Mouse (Mus musculus) hindbrain, postnatal 0 days (tissue): ENCODE measurements around the gene Mon1a. TPM values are rescaled to one million over a fixed set of nuclear protein-coding genes. Genes with fewer than 3 reads are reported as not detected.

Source experiments
- ATAC-seq: fragments of 200-750 bp; cut with Nextera tagmentation; 2 replicates; pipeline ENCODE4 v1.8.0; 2017; ENCODE audit warnings: mild to moderate bottlenecking, moderate TSS enrichment, moderate library complexity
- DNase-seq: peaks from one replicate; pipeline ENCODE4 v3.0.0-alpha.2; 2015; ENCODE audit warnings: low spot score
- H3K27ac ChIP-seq: fragments of 300-500 bp; sonication (generic); 2 replicates; pipeline ENCODE4 v1.5.1; 2014; ENCODE audit warnings: mild to moderate bottlenecking
- H3K27me3 ChIP-seq: fragments of 300-500 bp; sonication (generic); 2 replicates; pipeline ENCODE4 v1.6.1; 2014; ENCODE audit warnings: low read length, mixed read lengths; ENCODE audit not compliant: insufficient read depth
- H3K36me3 ChIP-seq: fragments of 300-500 bp; sonication (generic); 2 replicates; pipeline ENCODE4 v1.6.1; 2014; ENCODE audit warnings: low read length, mixed read lengths; ENCODE audit not compliant: insufficient read depth
- H3K4me1 ChIP-seq: fragments of 300-500 bp; sonication (generic); 2 replicates; pipeline ENCODE4 v1.6.1; 2014; ENCODE audit warnings: antibody characterized with exemption, low read length, mixed read lengths; ENCODE audit not compliant: insufficient read depth
- H3K4me2 ChIP-seq: fragments of 300-500 bp; sonication (generic); 2 replicates; pipeline ENCODE4 v1.6.1; 2014; ENCODE audit warnings: low read depth, mild to moderate bottlenecking, low read length, moderate library complexity, mixed read lengths
- H3K4me3 ChIP-seq: fragments of 300-500 bp; sonication (generic); 2 replicates; pipeline ENCODE4 v1.5.1; 2014; ENCODE audit warnings: low read length
- H3K9ac ChIP-seq: fragments of 300-500 bp; sonication (generic); replicated peaks from 2 replicates; pipeline ENCODE4 v1.6.1; 2014; ENCODE audit warnings: mild to moderate bottlenecking, low read length, moderate library complexity, mixed read lengths
- H3K9me3 ChIP-seq: fragments of 300-500 bp; sonication (generic); 2 replicates; pipeline ENCODE4 v1.6.1; 2016; ENCODE audit warnings: low read length, mixed read lengths
- CTCF ChIP-seq: IDR thresholded peaks from 2 replicates; pipeline ENCODE4 v1.5.1; 2016; ENCODE audit warnings: antibody characterized with exemption, control low read depth, low read depth
- WGBS: fragments of 180-500 bp; shearing (Covaris S2); extraction: QIAGEN DNeasy Blood & Tissue Kit; methylation state at CpG from one replicate; pipeline ENCODE4 v1.1.7; 2014; 5-methylcytosine and 5-hydroxymethylcytosine counted together
- polyA plus RNA-seq: library from polyadenylated mRNA; unstranded; fragments of >200 nt; fragmentation: Nextera tagmentation; extraction: Ambion mirVana; gene quantifications from 2 replicates; pipeline ENCODE4 v1.2.1, GENCODE M21; 2015
- total RNA-seq: library from RNA; depleted of rRNA; stranded (reverse); fragments of >200 nt; gene quantifications from 2 replicates; pipeline ENCODE4 v1.2.3, GENCODE M21; 2014; rRNA removed

The Mon1a gene
- total RNA-seq (21.9 and 28.2 TPM in 2 replicates), polyA plus RNA-seq (13.2 and 13.8 TPM in 2 replicates)

DNA sequence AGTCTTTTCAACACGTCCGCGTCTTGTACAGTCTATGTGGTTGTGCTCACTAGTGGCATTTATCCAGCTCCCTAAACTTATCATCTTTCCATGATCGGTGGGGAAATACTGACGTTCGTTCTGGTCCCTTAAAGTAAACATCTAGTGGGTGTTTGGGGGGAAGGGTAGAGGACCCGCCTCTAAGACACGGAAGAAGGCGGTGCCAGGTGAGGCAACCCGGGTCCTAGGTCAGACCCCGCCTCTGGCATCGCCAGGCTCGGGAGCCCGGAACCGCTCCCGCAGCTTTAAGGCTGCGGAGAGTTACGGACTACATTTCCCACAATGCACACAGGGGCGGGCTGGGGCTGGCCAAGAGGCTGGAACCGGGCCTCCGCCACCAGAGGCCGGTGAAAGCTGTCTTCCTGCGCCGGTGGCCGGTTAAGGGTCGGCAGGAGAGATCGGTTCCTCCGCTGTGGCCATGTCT, at the start of gene Mon1a:
Gene Mon1a (plus strand): TSS at position 348 of the 463 bp plus-strand sequence.
- under 1% methylated on average over 28 of the region's 28 CpGs for WGBS
- ATAC-seq: peak; percentile 95

DNA sequence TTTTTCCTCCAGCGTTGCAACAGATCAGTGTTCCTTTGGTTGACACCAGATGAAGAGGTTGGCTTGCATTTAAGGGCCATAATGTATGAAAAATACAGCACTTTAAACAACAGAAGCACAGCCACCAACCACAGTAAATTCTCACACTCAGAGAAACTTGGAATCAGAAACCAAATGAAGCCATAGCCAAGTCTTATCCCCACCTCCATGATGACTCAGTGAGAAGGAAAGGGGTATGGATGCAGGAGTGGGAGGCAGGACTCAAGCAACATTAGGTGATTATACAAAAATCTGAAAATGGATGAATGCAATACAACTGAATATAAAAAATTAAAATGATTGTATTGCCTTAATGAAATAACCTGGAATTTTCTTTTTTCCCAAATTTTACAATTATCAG, 49.1 kb upstream of the Mon1a start:
- Histone ChIP-seq H3K27ac (no peak overlapping the region), H3K4me1 (no peaks in the 10 kb centered on the region), H3K4me3 (no peak overlapping the region), H3K9me3 (no peaks in the 10 kb centered on the region), H3K4me2 (no peak overlapping the region), H3K9ac (no peak overlapping the region), H3K36me3 (no peaks in the 10 kb centered on the region; the same call in 1 of the 2 replicates), H3K27me3 (no peaks in the 10 kb centered on the region)
- no peak for TF ChIP-seq CTCF
- WGBS: 100% methylated on average over 1 of the region's 1 CpGs
- ATAC-seq (no peak), DNase-seq (no peak)

More for the DNA sequence above, at the start of gene Mon1a:
- DNase-seq: peak; percentile 89
- peak within 1 kb of the TSS; percentile 70 for H3K9ac ChIP-seq
- H3K4me2 ChIP-seq: peak within 1 kb of the TSS; percentile 81
- peak within 1 kb of the TSS; percentile 79 for H3K27ac ChIP-seq
- H3K36me3 ChIP-seq: no peaks in the 10 kb centered on the region
- peak within 1 kb of the TSS; percentile 82 for H3K4me3 ChIP-seq
- no peaks in the 10 kb centered on the region; the same call in 1 of the 2 replicates for H3K4me1 ChIP-seq
- TF ChIP-seq CTCF: no peak
- H3K9me3 ChIP-seq: no peaks in the 10 kb centered on the region
- H3K27me3 ChIP-seq: no peaks in the 10 kb centered on the region

DNA sequence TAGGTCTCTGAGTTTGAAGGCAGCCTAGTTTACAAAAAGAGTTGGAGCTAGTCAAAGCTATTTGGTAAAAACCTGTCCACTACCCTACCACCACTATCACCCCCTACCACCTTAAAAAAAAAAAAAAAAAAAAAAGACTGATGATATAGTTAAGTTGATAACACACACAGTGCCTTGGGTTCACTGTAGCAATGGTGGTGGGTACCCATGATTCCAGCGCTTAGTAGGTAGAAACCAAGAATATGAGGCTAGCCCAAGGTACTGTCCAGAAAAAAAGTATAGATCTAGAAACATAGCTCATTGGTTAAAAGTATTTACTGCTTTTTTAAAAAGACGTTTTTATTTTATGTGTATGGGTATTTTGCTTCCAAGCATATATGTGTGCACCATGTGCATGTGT, 45.2 kb upstream of the Mon1a start:
- ATAC-seq (no peak), DNase-seq (no peak)
- H3K4me3 ChIP-seq: no peak overlapping the region
- no peaks in the 10 kb centered on the region for H3K9me3 ChIP-seq
- H3K36me3 ChIP-seq: no peaks in the 10 kb centered on the region; the same call in 1 of the 2 replicates
- no peaks in the 10 kb centered on the region for H3K4me1 ChIP-seq
- no peak for TF ChIP-seq CTCF
- H3K27ac ChIP-seq: no peak overlapping the region
- H3K4me2 ChIP-seq: no peak overlapping the region
- WGBS: 97% methylated on average over 2 of the region's 2 CpGs
- no peaks in the 10 kb centered on the region for H3K27me3 ChIP-seq
- no peak overlapping the region for H3K9ac ChIP-seq

DNA sequence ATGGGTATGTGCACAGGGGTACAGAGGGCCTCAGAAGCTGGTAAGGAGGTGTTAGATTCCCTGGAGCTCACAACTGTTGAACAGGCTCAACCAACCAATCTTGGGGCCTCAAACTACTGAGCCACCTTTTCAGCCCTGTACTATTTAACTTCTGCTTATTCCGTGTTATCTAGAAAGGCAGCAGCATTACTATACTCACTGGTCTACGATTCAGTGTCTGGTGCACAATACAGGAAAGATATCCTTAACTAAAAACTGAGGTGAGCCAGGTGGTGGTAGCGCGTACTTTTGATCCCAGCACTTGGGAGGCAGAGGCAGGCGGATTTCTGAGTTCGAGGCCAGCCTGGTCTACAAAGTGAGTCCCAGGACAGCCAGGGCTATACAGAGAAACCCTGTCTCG, 39.0 kb upstream of the Mon1a start:
- Histone ChIP-seq H3K4me1 (no peaks in the 10 kb centered on the region), H3K4me2 (no peak overlapping the region), H3K4me3 (no peak overlapping the region), H3K9ac (no peak overlapping the region), H3K36me3 (no peaks in the 10 kb centered on the region; the same call in 1 of the 2 replicates), H3K27me3 (no peaks in the 10 kb centered on the region), H3K27ac (no peak overlapping the region), H3K9me3 (no peaks in the 10 kb centered on the region)
- ATAC-seq: no peak
- 98% methylated on average over 7 of the region's 7 CpGs for WGBS
- no peak for TF ChIP-seq CTCF
- DNase-seq: no peak

DNA sequence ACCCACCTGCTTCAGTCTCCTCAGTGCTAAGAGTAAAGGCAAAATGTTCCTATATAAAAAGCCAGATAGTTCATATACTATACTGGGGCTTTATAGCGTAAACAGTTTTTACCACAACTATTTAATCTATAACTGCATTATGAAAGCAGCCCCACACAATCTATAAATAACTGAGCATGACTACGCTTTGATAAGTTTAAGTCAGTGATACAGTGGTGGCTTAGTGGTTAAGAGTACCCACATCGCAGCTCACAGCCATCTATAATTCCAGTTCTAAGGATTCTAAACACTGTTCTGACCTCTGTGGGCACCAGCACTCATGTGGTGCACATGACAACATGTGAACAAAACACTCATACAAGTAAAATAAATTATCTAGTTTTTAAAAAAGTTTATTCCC, 29.6 kb upstream of the Mon1a start:
- no peak for ATAC-seq
- 94% methylated on average over 3 of the region's 3 CpGs for WGBS
- no peak for TF ChIP-seq CTCF

DNA sequence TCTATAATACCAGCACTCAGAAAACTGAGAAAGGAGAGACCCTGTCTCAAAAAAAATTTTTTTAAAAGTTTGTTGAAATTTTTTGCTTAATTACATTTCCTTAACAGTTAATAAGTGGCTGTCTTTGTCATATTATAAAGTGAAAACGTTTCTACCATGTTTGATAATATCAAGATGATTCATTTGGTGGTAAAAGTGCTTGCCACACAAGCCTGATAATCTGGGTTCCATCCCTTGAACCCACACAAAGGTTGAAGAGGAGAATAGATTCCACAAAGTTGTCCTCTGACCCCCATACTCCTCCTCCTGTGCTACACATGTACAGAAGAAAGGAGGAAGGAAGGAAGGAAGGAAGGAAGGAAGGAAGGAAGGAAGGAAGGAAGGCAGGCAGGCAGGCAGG, 23.5 kb upstream of the Mon1a start:
- H3K36me3 ChIP-seq: no peaks in the 10 kb centered on the region
- WGBS: 85% methylated on average over 1 of the region's 1 CpGs
- H3K27ac ChIP-seq: no peak overlapping the region
- DNase-seq (no peak), ATAC-seq (no peak)
- H3K27me3 ChIP-seq: no peaks in the 10 kb centered on the region
- H3K9me3 ChIP-seq: no peaks in the 10 kb centered on the region
- no peak for TF ChIP-seq CTCF
- no peak overlapping the region for H3K9ac ChIP-seq
- no peaks in the 10 kb centered on the region for H3K4me1 ChIP-seq
- H3K4me3 ChIP-seq: no peak overlapping the region
- no peak overlapping the region for H3K4me2 ChIP-seq

More for the DNA sequence above, 29.6 kb upstream of the Mon1a start:
- Histone ChIP-seq H3K36me3 (peaks cover 5% of the 10 kb centered on the region), H3K27me3 (no peaks in the 10 kb centered on the region), H3K4me2 (no peak overlapping the region), H3K9me3 (no peaks in the 10 kb centered on the region), H3K9ac (no peak overlapping the region), H3K4me1 (no peaks in the 10 kb centered on the region), H3K4me3 (no peak overlapping the region), H3K27ac (no peak overlapping the region)
- DNase-seq: no peak

DNA sequence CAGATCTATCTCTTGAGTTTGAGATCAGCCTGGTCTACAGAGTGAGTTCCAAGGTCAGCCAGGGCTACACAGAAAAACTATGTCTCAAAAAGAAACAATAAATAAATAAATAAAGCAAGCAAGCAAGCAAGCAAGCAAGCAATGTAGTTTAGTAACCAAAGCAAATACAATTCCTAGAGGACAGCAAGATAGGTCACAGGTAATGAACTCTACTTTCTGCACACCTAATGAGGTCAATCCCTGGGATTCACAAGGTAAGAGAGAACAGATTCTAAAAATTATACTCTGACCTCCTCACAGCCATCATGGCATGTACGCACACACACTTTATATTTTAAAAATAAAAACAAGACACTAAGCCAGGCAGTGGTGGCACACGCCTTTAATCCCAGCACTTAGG, 21.9 kb upstream of the Mon1a start:
- DNase-seq: no peak
- Histone ChIP-seq H3K4me3 (no peak overlapping the region), H3K27me3 (no peaks in the 10 kb centered on the region), H3K4me2 (no peak overlapping the region), H3K27ac (no peak overlapping the region), H3K9me3 (no peaks in the 10 kb centered on the region), H3K36me3 (no peaks in the 10 kb centered on the region), H3K4me1 (no peaks in the 10 kb centered on the region), H3K9ac (no peak overlapping the region)
- no peak for TF ChIP-seq CTCF
- WGBS: 96% methylated on average over 2 of the region's 2 CpGs
- ATAC-seq: no peak
